In genomic region chr19:46315752-46316610, GRCm38 (mm10) we compare ENCODE assay signal across 9 mouse cellular contexts. TPM values are rescaled to one million over a fixed set of nuclear protein-coding genes. Genes with fewer than 3 reads are reported as not detected.
DNase-seq lines count a peak whose midpoint lies in the region; ATAC-seq lines count a peak whose summit lies in the region.
"Had no signal": no experiment of that assay in that cellular context is flagged by ENCODE, and none has a peak within 500 bp of the region (broad histone marks: within the 10 kb centered on the region; RNA-seq: fewer than 3 reads in every experiment).

No protein-coding gene starts in this region.

- ATAC-seq in hindbrain, embryonic 11.5 days (ENCODE audit: low FRiP score), result no peak
- no peak for ATAC-seq in hindbrain, embryonic 13.5 days (ENCODE audit: low FRiP score)
- ATAC-seq in liver, embryonic 15.5 days (ENCODE audit: insufficient read depth), result peak; percentile 23
- ATAC-seq in megakaryocyte progenitor cell, adult 5-6 weeks (replicated peaks; ENCODE audit: poor library complexity), result no peak

- no peaks in the 10 kb centered on the region for H3K9me3 ChIP-seq in hindbrain, embryonic 10.5 days
- no peaks in the 10 kb centered on the region for H3K9me3 ChIP-seq in hindbrain, embryonic 11.5 days (ENCODE audit: control insufficient read depth, low read length)
- no peaks in the 10 kb centered on the region for H3K9me3 ChIP-seq in hindbrain, embryonic 13.5 days
- H3K9me3 ChIP-seq in liver, embryonic 15.5 days (replicated peaks), result no peaks in the 10 kb centered on the region

- no peak overlapping the region for H3K4me3 ChIP-seq in hindbrain, embryonic 10.5 days
- H3K4me3 ChIP-seq in hindbrain, embryonic 11.5 days (ENCODE audit: low read depth, low read length), result no peak overlapping the region
- peak overlapping the region; percentile 57 for H3K4me3 ChIP-seq in hindbrain, embryonic 13.5 days
- peak overlapping the region; percentile 50 for H3K4me3 ChIP-seq in liver, embryonic 15.5 days (replicated peaks)

- no peak overlapping the region for H3K9ac ChIP-seq in hindbrain, embryonic 11.5 days (ENCODE audit: low read depth, low read length)
- H3K9ac ChIP-seq in hindbrain, embryonic 13.5 days, result peak overlapping the region; percentile 84
- peak overlapping the region; percentile 61 for H3K9ac ChIP-seq in liver, embryonic 15.5 days

- no peak overlapping the region for H3K4me2 ChIP-seq in hindbrain, embryonic 11.5 days (replicated peaks; ENCODE audit: low read depth, low read length)
- peak overlapping the region; percentile 76 for H3K4me2 ChIP-seq in hindbrain, embryonic 13.5 days
- H3K4me2 ChIP-seq in liver, embryonic 15.5 days, result peak overlapping the region; percentile 90

- 56% methylated on average over 12 of the region's 12 CpGs for WGBS in hindbrain, embryonic 10.5 days
- 60% methylated on average over 12 of the region's 12 CpGs for WGBS in hindbrain, embryonic 11.5 days
- WGBS in hindbrain, embryonic 13.5 days, result 47% methylated on average over 12 of the region's 12 CpGs
- WGBS in liver, embryonic 15.5 days (ENCODE audit: insufficient replicate concordance), result 46% methylated on average over 12 of the region's 12 CpGs

- peaks cover 17% of the 10 kb centered on the region; the same call in 1 of the 2 replicates for H3K36me3 ChIP-seq in hindbrain, embryonic 10.5 days
- H3K36me3 ChIP-seq in hindbrain, embryonic 11.5 days (ENCODE audit: control insufficient read depth, insufficient read depth, low read length), result no peaks in the 10 kb centered on the region
- peaks cover 41% of the 10 kb centered on the region for H3K36me3 ChIP-seq in hindbrain, embryonic 13.5 days
- peaks cover 11% of the 10 kb centered on the region for H3K36me3 ChIP-seq in liver, embryonic 15.5 days (replicated peaks)

- peaks cover 55% of the 10 kb centered on the region for H3K4me1 ChIP-seq in hindbrain, embryonic 10.5 days (replicated peaks)
- peaks cover 7% of the 10 kb centered on the region for H3K4me1 ChIP-seq in hindbrain, embryonic 11.5 days (replicated peaks; ENCODE audit: control insufficient read depth, insufficient read depth, low read length)
- peaks cover 57% of the 10 kb centered on the region for H3K4me1 ChIP-seq in hindbrain, embryonic 13.5 days (replicated peaks)
- H3K4me1 ChIP-seq in liver, embryonic 15.5 days (replicated peaks), result peaks cover 73% of the 10 kb centered on the region

- peak; percentile 2 for DNase-seq in hindbrain, embryonic 10.5 days (ENCODE audit: low spot score)
- no peak for DNase-seq in hindbrain, embryonic 11.5 days (ENCODE audit: low spot score)
- peak; percentile 2 to 11 for DNase-seq in cerebellum, adult 18-20 months
- no peak for DNase-seq in urinary bladder, postnatal 10 days (ENCODE audit: low spot score)
- no peak for DNase-seq in adrenal gland, postnatal 4 days (ENCODE audit: low spot score in 2 of 2)

- peaks cover 99% of the 10 kb centered on the region for H3K27me3 ChIP-seq in hindbrain, embryonic 10.5 days (ENCODE audit: insufficient read depth, poor library complexity, severe bottlenecking)
- peaks cover 75% of the 10 kb centered on the region for H3K27me3 ChIP-seq in hindbrain, embryonic 11.5 days (ENCODE audit: control insufficient read depth, insufficient read depth, low read length)
- H3K27me3 ChIP-seq in hindbrain, embryonic 13.5 days, result peaks cover 95% of the 10 kb centered on the region
- H3K27me3 ChIP-seq in liver, embryonic 15.5 days, result peaks cover 82% of the 10 kb centered on the region

- no peak overlapping the region for H3K27ac ChIP-seq in hindbrain, embryonic 10.5 days
- no peak overlapping the region for H3K27ac ChIP-seq in hindbrain, embryonic 11.5 days (ENCODE audit: low read depth, low read length)
- no peak overlapping the region for H3K27ac ChIP-seq in hindbrain, embryonic 13.5 days
- H3K27ac ChIP-seq in liver, embryonic 15.5 days (replicated peaks), result peak overlapping the region; percentile 95
- H3K27ac ChIP-seq: macrophage had no signal

RNA-seq across cellular contexts. Expression of gene Psd, which starts 11.0 kb away (rescaled TPM):
- polyA plus RNA-seq in hindbrain, embryonic 10.5 days (2016; fragmentation: Nextera tagmentation; extraction: Ambion mirVana), result 4.5 and 9.7 TPM in 2 replicates
- polyA plus RNA-seq in hindbrain, embryonic 11.5 days (2014; fragmentation: Nextera tagmentation; extraction: Ambion mirVana), result 10.0 and 11.9 TPM in 2 replicates
- polyA plus RNA-seq in hindbrain, embryonic 13.5 days (2015; fragmentation: Nextera tagmentation; extraction: Ambion mirVana), result 58.4 and 59.3 TPM in 2 replicates
- 5.0 and 5.7 TPM in 2 replicates for polyA plus RNA-seq in liver, embryonic 15.5 days (2015; fragmentation: Nextera tagmentation; extraction: Ambion mirVana)
- total RNA-seq in megakaryocyte progenitor cell, adult 5-6 weeks (2015), result 0.30 TPM in 1 of 2 replicates, not detected in the other
- 0.12 and 0.84 TPM in 2 replicates for total RNA-seq in megakaryocyte progenitor cell, adult 5-6 weeks (2017)
- 10 to 100 TPM; 19.0 to 22.6 TPM for total RNA-seq in adrenal gland, postnatal 4 days (2021)

RNA-seq across cellular contexts. Expression of gene Nfkb2, which starts 11.9 kb away (rescaled TPM):
- 5.6 and 6.4 TPM in 2 replicates for polyA plus RNA-seq in hindbrain, embryonic 10.5 days (2016; fragmentation: Nextera tagmentation; extraction: Ambion mirVana)
- 2.7 and 4.6 TPM in 2 replicates for polyA plus RNA-seq in hindbrain, embryonic 11.5 days (2014; fragmentation: Nextera tagmentation; extraction: Ambion mirVana)
- polyA plus RNA-seq in hindbrain, embryonic 13.5 days (2015; fragmentation: Nextera tagmentation; extraction: Ambion mirVana), result 2.3 and 2.4 TPM in 2 replicates
- 4.0 and 4.2 TPM in 2 replicates for polyA plus RNA-seq in liver, embryonic 15.5 days (2015; fragmentation: Nextera tagmentation; extraction: Ambion mirVana)
- total RNA-seq in megakaryocyte progenitor cell, adult 5-6 weeks (2015), result 4.7 and 5.5 TPM in 2 replicates
- total RNA-seq in megakaryocyte progenitor cell, adult 5-6 weeks (2017), result 4.0 and 5.0 TPM in 2 replicates
- 10 to 100 TPM; 22.0 to 24.3 TPM for total RNA-seq in adrenal gland, postnatal 4 days (2021)

RNA-seq across cellular contexts. Expression of gene Fbxl15, which starts 12.0 kb away (rescaled TPM):
- polyA plus RNA-seq in hindbrain, embryonic 10.5 days (2016; fragmentation: Nextera tagmentation; extraction: Ambion mirVana), result 23.2 and 28.2 TPM in 2 replicates
- 26.3 and 27.1 TPM in 2 replicates for polyA plus RNA-seq in hindbrain, embryonic 11.5 days (2014; fragmentation: Nextera tagmentation; extraction: Ambion mirVana)
- polyA plus RNA-seq in hindbrain, embryonic 13.5 days (2015; fragmentation: Nextera tagmentation; extraction: Ambion mirVana), result 39.8 and 40.0 TPM in 2 replicates
- polyA plus RNA-seq in liver, embryonic 15.5 days (2015; fragmentation: Nextera tagmentation; extraction: Ambion mirVana), result 12.2 and 12.4 TPM in 2 replicates
- 0.72 and 1.4 TPM in 2 replicates for total RNA-seq in megakaryocyte progenitor cell, adult 5-6 weeks (2015)
- 0.71 and 2.7 TPM in 2 replicates for total RNA-seq in megakaryocyte progenitor cell, adult 5-6 weeks (2017)
- total RNA-seq in adrenal gland, postnatal 4 days (2021), result 10 to 100 TPM in 1 of 2 experiments, 1 to 10 TPM in 1; 9.6 to 10.4 TPM

RNA-seq across cellular contexts. Expression of gene Cuedc2, which starts 22.5 kb away (rescaled TPM):
- 260 and 279 TPM in 2 replicates for polyA plus RNA-seq in hindbrain, embryonic 10.5 days (2016; fragmentation: Nextera tagmentation; extraction: Ambion mirVana)
- 252 and 260 TPM in 2 replicates for polyA plus RNA-seq in hindbrain, embryonic 11.5 days (2014; fragmentation: Nextera tagmentation; extraction: Ambion mirVana)
- 317 and 326 TPM in 2 replicates for polyA plus RNA-seq in hindbrain, embryonic 13.5 days (2015; fragmentation: Nextera tagmentation; extraction: Ambion mirVana)
- polyA plus RNA-seq in liver, embryonic 15.5 days (2015; fragmentation: Nextera tagmentation; extraction: Ambion mirVana), result 73.0 and 82.8 TPM in 2 replicates
- total RNA-seq in megakaryocyte progenitor cell, adult 5-6 weeks (2015), result 41.4 and 42.1 TPM in 2 replicates
- 148 and 184 TPM in 2 replicates for total RNA-seq in megakaryocyte progenitor cell, adult 5-6 weeks (2017)
- 100 to 1,000 TPM; 106 to 112 TPM for total RNA-seq in adrenal gland, postnatal 4 days (2021)

RNA-seq across cellular contexts. Expression of gene Mfsd13a, which starts 24.9 kb away (rescaled TPM):
- polyA plus RNA-seq in hindbrain, embryonic 10.5 days (2016; fragmentation: Nextera tagmentation; extraction: Ambion mirVana), result 10.0 and 11.9 TPM in 2 replicates
- 4.4 and 6.9 TPM in 2 replicates for polyA plus RNA-seq in hindbrain, embryonic 11.5 days (2014; fragmentation: Nextera tagmentation; extraction: Ambion mirVana)
- 8.2 and 11.2 TPM in 2 replicates for polyA plus RNA-seq in hindbrain, embryonic 13.5 days (2015; fragmentation: Nextera tagmentation; extraction: Ambion mirVana)
- 12.5 and 14.8 TPM in 2 replicates for polyA plus RNA-seq in liver, embryonic 15.5 days (2015; fragmentation: Nextera tagmentation; extraction: Ambion mirVana)
- total RNA-seq in megakaryocyte progenitor cell, adult 5-6 weeks (2015), result 65.8 and 66.4 TPM in 2 replicates
- total RNA-seq in megakaryocyte progenitor cell, adult 5-6 weeks (2017), result 15.3 and 17.4 TPM in 2 replicates
- 1 to 10 TPM; 4.8 to 5.7 TPM for total RNA-seq in adrenal gland, postnatal 4 days (2021)

Comparison
In these comparisons a context has a peak if more than half of its experiments do, and no peak if none do; other contexts are left out.
1. DNase-seq: peak in hindbrain, embryonic 10.5 days (single experiment) and cerebellum, adult 18-20 months (2 of 2); none in hindbrain, embryonic 11.5 days (single experiment), urinary bladder, postnatal 10 days (single experiment) and adrenal gland, postnatal 4 days (0 of 2).
2. H3K4me3 ChIP-seq: peak in hindbrain, embryonic 13.5 days (single experiment) and liver, embryonic 15.5 days (single experiment); none in hindbrain, embryonic 10.5 days (single experiment) and hindbrain, embryonic 11.5 days (single experiment).